In genomic region chr5:118036888-118037797, GRCm38 (mm10) we compare ENCODE assay signal across 8 mouse cellular contexts. TPM values are rescaled to one million over a fixed set of nuclear protein-coding genes. Genes with fewer than 3 reads are reported as not detected.
DNase-seq lines count a peak whose midpoint lies in the region; ATAC-seq and TF ChIP-seq lines count a peak whose summit lies in the region.

No protein-coding gene starts in this region.

- no peak overlapping the region for H3K4me3 ChIP-seq in left cerebral cortex, adult 2 months
- H3K4me3 ChIP-seq in limb, embryonic 11.5 days (ENCODE audit: low read depth, low read length): no peak overlapping the region

- H3K36me3 ChIP-seq in limb, embryonic 11.5 days (ENCODE audit: control insufficient read depth, insufficient read depth, low read length): no peaks in the 10 kb centered on the region

- no peak for TF ChIP-seq CTCF in left cerebral cortex, adult 2 months (IDR thresholded peaks at IDR 0.05)

- 0 out of 2 replicates have a peak, but pooled peaks have one; percentile 21 for ATAC-seq in common myeloid progenitor, adult 5-6 weeks (replicated peaks; ENCODE audit: low read depth, poor library complexity, severe bottlenecking)
- ATAC-seq in limb, embryonic 11.5 days (ENCODE audit: insufficient number of reproducible peaks, low FRiP score, low TSS enrichment, low read depth): peak; percentile 57; the same call in 1 of the 2 replicates

- peak overlapping the region; percentile 55 for H3K27ac ChIP-seq in left cerebral cortex, adult 2 months
- H3K27ac ChIP-seq in limb, embryonic 11.5 days (replicated peaks; ENCODE audit: low read depth, low read length): no peak overlapping the region

- peaks cover 8% of the 10 kb centered on the region; the same call in 1 of the 2 replicates for H3K4me1 ChIP-seq in limb, embryonic 11.5 days (ENCODE audit: control insufficient read depth, insufficient read depth, low read length)

- DNase-seq in left cerebral cortex, adult 2 months (ENCODE audit: extremely low spot score in 1 of 2, low spot score in 2 of 2): no peak
- no peak for DNase-seq in left cerebral cortex, postnatal 10 days (ENCODE audit: extremely low spot score in 1 of 2, low spot score in 2 of 2)
- peak; percentile 78 for DNase-seq in ES-CJ7 (ENCODE audit: low read depth, low spot score)
- DNase-seq in limb, embryonic 11.5 days (ENCODE audit: low spot score): no peak
- DNase-seq in urinary bladder, postnatal 25 days (ENCODE audit: low spot score): no peak
- DNase-seq in testis, postnatal 10 days (ENCODE audit: low spot score): no peak
- no peak for DNase-seq in lung, postnatal 14 days

- peaks cover 6% of the 10 kb centered on the region; the same call in 1 of the 2 replicates for H3K27me3 ChIP-seq in limb, embryonic 11.5 days (ENCODE audit: control insufficient read depth, insufficient read depth, low read length)

- H3K9ac ChIP-seq in limb, embryonic 11.5 days (ENCODE audit: low read length): no peak overlapping the region; the same call in 1 of the 2 replicates

- H3K4me2 ChIP-seq in limb, embryonic 11.5 days (ENCODE audit: low read depth, severe bottlenecking): peak overlapping the region; percentile 24

- no peaks in the 10 kb centered on the region for H3K9me3 ChIP-seq in limb, embryonic 11.5 days (ENCODE audit: control insufficient read depth, low read length)

- WGBS in limb, embryonic 11.5 days: 31% methylated on average over 25 of the region's 25 CpGs

- intact Hi-C loops in left cerebral cortex, adult 2 months (cut with DNase I): no loop called here
- intact Hi-C loops in left cerebral cortex, postnatal 10 days (cut with DNase I): no loop called here

RNA-seq across cellular contexts. Expression of gene Tesc, which starts 9.6 kb away (rescaled TPM):
- total RNA-seq in left cerebral cortex, adult 2 months (2021): 10 to 100 TPM; 82.0 to 87.3 TPM
- 10 to 100 TPM; 21.5 to 27.3 TPM for total RNA-seq in left cerebral cortex, postnatal 10 days (2021)
- not detected in 2 replicates for total RNA-seq in common myeloid progenitor, adult 5-6 weeks (2017)
- polyA plus RNA-seq in limb, embryonic 11.5 days (2014; fragmentation: Nextera tagmentation; extraction: Ambion mirVana): 0.53 and 0.75 TPM in 2 replicates

Comparison
In these comparisons a context has a peak if more than half of its experiments do, and no peak if none do; other contexts are left out.
1. RNA of gene Tesc, which starts 9.6 kb away (total RNA-seq): 82.0 to 87.3 TPM in left cerebral cortex, adult 2 months and 21.5 to 27.3 TPM in left cerebral cortex, postnatal 10 days; not detected in common myeloid progenitor, adult 5-6 weeks; every median in the first group is over 10 times any median in the second.